Mouse (Mus musculus) limb, embryonic 12.5 days (tissue): Measurements from ENCODE around the gene Clcn3. TPM values are rescaled to one million over a fixed set of nuclear protein-coding genes. Genes with fewer than 3 reads are reported as not detected.

Source experiments
- ATAC-seq: fragments of 200-750 bp; cut with Nextera tagmentation; 2 replicates; pipeline ENCODE4 v1.8.0; 2017; ENCODE audit warnings: low read depth, moderate TSS enrichment; ENCODE audit not compliant: insufficient number of reproducible peaks, insufficient read depth, low FRiP score, low TSS enrichment
- H3K27ac ChIP-seq: fragments of 300-500 bp; sonication (generic); 2 replicates; pipeline ENCODE4 v1.5.1; 2016; ENCODE audit warnings: mild to moderate bottlenecking, moderate library complexity
- H3K27me3 ChIP-seq: fragments of 300-500 bp; sonication (generic); 2 replicates; pipeline ENCODE4 v1.6.1; 2016; ENCODE audit warnings: mild to moderate bottlenecking, moderate library complexity
- H3K36me3 ChIP-seq: fragments of 300-500 bp; sonication (generic); 2 replicates; pipeline ENCODE4 v1.6.1; 2016; ENCODE audit warnings: mild to moderate bottlenecking, moderate library complexity
- H3K4me1 ChIP-seq: fragments of 300-500 bp; sonication (generic); replicated peaks from 2 replicates; pipeline ENCODE4 v1.6.1; 2016
- H3K4me2 ChIP-seq: fragments of 300-500 bp; sonication (generic); 2 replicates; pipeline ENCODE4 v1.6.1; 2016; ENCODE audit warnings: mild to moderate bottlenecking, moderate library complexity
- H3K4me3 ChIP-seq: fragments of 300-500 bp; sonication (generic); replicated peaks from 2 replicates; pipeline ENCODE4 v1.5.1; 2016; ENCODE audit warnings: mild to moderate bottlenecking
- H3K9ac ChIP-seq: fragments of 300-500 bp; sonication (generic); replicated peaks from 2 replicates; pipeline ENCODE4 v1.6.1; 2016; ENCODE audit warnings: mild to moderate bottlenecking, moderate library complexity
- H3K9me3 ChIP-seq: fragments of 300-500 bp; sonication (generic); 2 replicates; pipeline ENCODE4 v1.6.1; 2016; ENCODE audit warnings: mild to moderate bottlenecking, moderate library complexity
- WGBS: fragments of 180-500 bp; shearing (Covaris S2); methylation state at CpG from one replicate; pipeline ENCODE4 v1.1.7; 2016; 5-methylcytosine and 5-hydroxymethylcytosine counted together
- polyA plus RNA-seq: library from polyadenylated mRNA; unstranded; fragments of >200 nt; fragmentation: Nextera tagmentation; extraction: Ambion mirVana; gene quantifications from 2 replicates; pipeline ENCODE4 v1.2.1, GENCODE M21; 2016

Gene Clcn3
- polyA plus RNA-seq, 1 experiment from 2014 or later = 12.2 TPM

GRCm38 (mm10) chr8:60974837-60975236 is 8.3 kb downstream of the Clcn3 start:
- ATAC-seq = no peak
- H3K4me3 ChIP-seq = no peak overlapping the region
- peaks cover 11% of the 10 kb centered on the region for H3K4me1 ChIP-seq
- no peaks in the 10 kb centered on the region for H3K36me3 ChIP-seq
- no peak overlapping the region for H3K9ac ChIP-seq
- H3K4me2 ChIP-seq = no peak overlapping the region
- no peak overlapping the region for H3K27ac ChIP-seq
- H3K9me3 ChIP-seq = no peaks in the 10 kb centered on the region
- no peaks in the 10 kb centered on the region for H3K27me3 ChIP-seq
- 79% methylated on average over 2 of the region's 2 CpGs for WGBS

- H3K4me2 ChIP-seq = no peak overlapping the region
- H3K36me3 ChIP-seq = no peaks in the 10 kb centered on the region
- no peak overlapping the region for H3K9ac ChIP-seq
- 85% methylated on average over 2 of the region's 2 CpGs for WGBS
- H3K9me3 ChIP-seq = no peaks in the 10 kb centered on the region
- no peak for ATAC-seq
- no peak overlapping the region for H3K27ac ChIP-seq
- peaks cover 9% of the 10 kb centered on the region for H3K4me1 ChIP-seq
- H3K27me3 ChIP-seq = no peaks in the 10 kb centered on the region
- H3K4me3 ChIP-seq = no peak overlapping the region
Observed at GRCm38 (mm10) chr8:60973448-60973847, 9.7 kb downstream of the Clcn3 start.

GRCm38 (mm10) chr8:60971808-60972207 is 11.3 kb downstream of the Clcn3 start:
- H3K4me2 ChIP-seq = no peak overlapping the region
- H3K4me3 ChIP-seq = no peak overlapping the region
- WGBS = 69% methylated on average over 4 of the region's 4 CpGs
- H3K36me3 ChIP-seq = no peaks in the 10 kb centered on the region
- no peak overlapping the region for H3K9ac ChIP-seq
- H3K9me3 ChIP-seq = no peaks in the 10 kb centered on the region
- no peaks in the 10 kb centered on the region for H3K27me3 ChIP-seq
- peaks cover 9% of the 10 kb centered on the region for H3K4me1 ChIP-seq
- no peak for ATAC-seq
- no peak overlapping the region for H3K27ac ChIP-seq

GRCm38 (mm10) chr8:60969091-60969490 is 14.0 kb downstream of the Clcn3 start:
- 36% methylated on average over 2 of the region's 2 CpGs for WGBS
- H3K4me2 ChIP-seq = no peak overlapping the region
- H3K9ac ChIP-seq = no peak overlapping the region
- H3K9me3 ChIP-seq = no peaks in the 10 kb centered on the region
- H3K4me1 ChIP-seq = peaks cover 17% of the 10 kb centered on the region
- H3K36me3 ChIP-seq = no peaks in the 10 kb centered on the region
- H3K4me3 ChIP-seq = no peak overlapping the region
- no peak for ATAC-seq
- H3K27ac ChIP-seq = no peak overlapping the region
- no peaks in the 10 kb centered on the region for H3K27me3 ChIP-seq

GRCm38 (mm10) chr8:60965741-60966140 is 17.4 kb downstream of the Clcn3 start:
- no peak overlapping the region for H3K4me3 ChIP-seq
- no peak overlapping the region for H3K27ac ChIP-seq
- H3K9ac ChIP-seq = no peak overlapping the region
- no peak overlapping the region for H3K4me2 ChIP-seq
- ATAC-seq = no peak
- no peaks in the 10 kb centered on the region for H3K27me3 ChIP-seq
- no peaks in the 10 kb centered on the region for H3K9me3 ChIP-seq
- H3K4me1 ChIP-seq = peaks cover 25% of the 10 kb centered on the region
- H3K36me3 ChIP-seq = no peaks in the 10 kb centered on the region
- 72% methylated on average over 3 of the region's 3 CpGs for WGBS

GRCm38 (mm10) chr8:60965306-60965705 is 17.8 kb downstream of the Clcn3 start:
- H3K36me3 ChIP-seq = no peaks in the 10 kb centered on the region
- ATAC-seq = no peak
- no peak overlapping the region for H3K27ac ChIP-seq
- no peak overlapping the region for H3K4me2 ChIP-seq
- H3K9me3 ChIP-seq = no peaks in the 10 kb centered on the region
- H3K9ac ChIP-seq = no peak overlapping the region
- H3K4me3 ChIP-seq = no peak overlapping the region
- peaks cover 25% of the 10 kb centered on the region for H3K4me1 ChIP-seq
- WGBS = 57% methylated on average over 6 of the region's 6 CpGs
- no peaks in the 10 kb centered on the region for H3K27me3 ChIP-seq

GRCm38 (mm10) chr8:60964518-60964917 is 18.6 kb downstream of the Clcn3 start:
- Histone ChIP-seq H3K9me3 (no peaks in the 10 kb centered on the region), H3K9ac (no peak overlapping the region), H3K4me3 (no peak overlapping the region), H3K36me3 (no peaks in the 10 kb centered on the region), H3K27ac (no peak overlapping the region), H3K27me3 (no peaks in the 10 kb centered on the region), H3K4me1 (peaks cover 25% of the 10 kb centered on the region), H3K4me2 (no peak overlapping the region)
- no peak for ATAC-seq
- WGBS = 76% methylated on average over 4 of the region's 4 CpGs

GRCm38 (mm10) chr8:60963931-60964330 is 19.2 kb downstream of the Clcn3 start:
- no peaks in the 10 kb centered on the region for H3K36me3 ChIP-seq
- H3K4me1 ChIP-seq = peaks cover 25% of the 10 kb centered on the region
- no peak overlapping the region for H3K27ac ChIP-seq
- WGBS = 62% methylated on average over 2 of the region's 2 CpGs
- H3K9me3 ChIP-seq = no peaks in the 10 kb centered on the region
- no peak overlapping the region for H3K4me3 ChIP-seq
- no peaks in the 10 kb centered on the region for H3K27me3 ChIP-seq
- H3K4me2 ChIP-seq = no peak overlapping the region
- H3K9ac ChIP-seq = no peak overlapping the region
- no peak for ATAC-seq

- ATAC-seq = no peak
- 72% methylated on average over 3 of the region's 3 CpGs for WGBS
Observed at GRCm38 (mm10) chr8:60962763-60963162, 20.3 kb downstream of the Clcn3 start.

GRCm38 (mm10) chr8:60956847-60957246 is 26.3 kb downstream of the Clcn3 start:
- 91% methylated on average over 7 of the region's 7 CpGs for WGBS
- H3K4me1 ChIP-seq = peaks cover 11% of the 10 kb centered on the region; the same call in 1 of the 2 replicates
- ATAC-seq = no peak
- H3K4me2 ChIP-seq = no peak overlapping the region
- H3K27me3 ChIP-seq = no peaks in the 10 kb centered on the region
- H3K36me3 ChIP-seq = no peaks in the 10 kb centered on the region
- H3K4me3 ChIP-seq = no peak overlapping the region
- H3K9ac ChIP-seq = no peak overlapping the region
- H3K27ac ChIP-seq = no peak overlapping the region
- no peaks in the 10 kb centered on the region for H3K9me3 ChIP-seq

More at GRCm38 (mm10) chr8:60962763-60963162, 20.3 kb downstream of the Clcn3 start:
- Histone ChIP-seq H3K4me2 (no peak overlapping the region), H3K36me3 (no peaks in the 10 kb centered on the region), H3K4me3 (no peak overlapping the region), H3K9ac (no peak overlapping the region), H3K27ac (no peak overlapping the region), H3K27me3 (no peaks in the 10 kb centered on the region), H3K4me1 (peaks cover 25% of the 10 kb centered on the region), H3K9me3 (no peaks in the 10 kb centered on the region)

GRCm38 (mm10) chr8:60954281-60955014 is 28.7 kb downstream of the Clcn3 start:
- H3K4me1 ChIP-seq = peaks cover 5% of the 10 kb centered on the region; the same call in 1 of the 2 replicates
- 2% methylated on average over 15 of the region's 15 CpGs for WGBS

GRCm38 (mm10) chr8:60952803-60953202 is 30.3 kb downstream of the Clcn3 start:
- 73% methylated on average over 5 of the region's 5 CpGs for WGBS

More at GRCm38 (mm10) chr8:60954281-60955014, 28.7 kb downstream of the Clcn3 start:
- Histone ChIP-seq H3K36me3 (no peaks in the 10 kb centered on the region), H3K4me2 (peak overlapping the region; percentile 55), H3K9me3 (no peaks in the 10 kb centered on the region), H3K9ac (peak overlapping the region; percentile 42; the same call in 1 of the 2 replicates), H3K27ac (peak overlapping the region; percentile 89), H3K4me3 (peak overlapping the region; percentile 37), H3K27me3 (no peaks in the 10 kb centered on the region)
- ATAC-seq = peak; percentile 95

More at GRCm38 (mm10) chr8:60952803-60953202, 30.3 kb downstream of the Clcn3 start:
- H3K4me3 ChIP-seq = no peak overlapping the region
- H3K9me3 ChIP-seq = no peaks in the 10 kb centered on the region
- no peaks in the 10 kb centered on the region for H3K27me3 ChIP-seq
- no peaks in the 10 kb centered on the region for H3K36me3 ChIP-seq
- peaks cover 5% of the 10 kb centered on the region; the same call in 1 of the 2 replicates for H3K4me1 ChIP-seq
- H3K9ac ChIP-seq = no peak overlapping the region
- ATAC-seq = no peak
- H3K27ac ChIP-seq = no peak overlapping the region
- no peak overlapping the region for H3K4me2 ChIP-seq
